Mouse (Mus musculus): Measurements from ENCODE around the gene Pitpnm1. TPM values are rescaled to one million over a fixed set of nuclear protein-coding genes. Genes with fewer than 3 reads are reported as not detected.
A peak's percentile ranks its signal among the peaks of the same experiment; 100 is the strongest.

Gene Pitpnm1
- polyA plus RNA-seq, 1 experiment from 2014 or later = 26.2 TPM

- Histone ChIP-seq H3K4me2 (replicated peaks) (no peak overlapping the region), H3K27ac (no peak overlapping the region), H3K4me1 (no peaks in the 10 kb centered on the region), H3K4me3 (no peak overlapping the region), H3K9ac (no peak overlapping the region), H3K36me3 (no peaks in the 10 kb centered on the region), H3K9me3 (no peaks in the 10 kb centered on the region), H3K27me3 (replicated peaks) (no peaks in the 10 kb centered on the region; the same call in 1 of the 2 replicates)
- no peak for ATAC-seq (ENCODE audit: low FRiP score, low read depth)
- 83% methylated on average over 6 of the region's 6 CpGs for WGBS
Measured at GRCm38 (mm10) chr19:4089128-4089527, 10.7 kb upstream of the Pitpnm1 start.

GRCm38 (mm10) chr19:4090446-4090845 is 9.4 kb upstream of the Pitpnm1 start:
- Histone ChIP-seq H3K4me3 (no peak overlapping the region), H3K36me3 (no peaks in the 10 kb centered on the region), H3K9me3 (no peaks in the 10 kb centered on the region), H3K27ac (no peak overlapping the region), H3K9ac (no peak overlapping the region), H3K27me3 (replicated peaks) (no peaks in the 10 kb centered on the region; the same call in 1 of the 2 replicates), H3K4me2 (replicated peaks) (no peak overlapping the region), H3K4me1 (no peaks in the 10 kb centered on the region)
- WGBS = 91% methylated on average over 3 of the region's 3 CpGs
- ATAC-seq (ENCODE audit: low FRiP score, low read depth) = no peak

GRCm38 (mm10) chr19:4091383-4091782 is 8.4 kb upstream of the Pitpnm1 start:
- H3K4me1 ChIP-seq = no peaks in the 10 kb centered on the region
- no peak overlapping the region for H3K9ac ChIP-seq
- ATAC-seq (ENCODE audit: low FRiP score, low read depth) = no peak
- no peaks in the 10 kb centered on the region for H3K27me3 ChIP-seq (replicated peaks)
- H3K4me3 ChIP-seq = no peak overlapping the region
- H3K9me3 ChIP-seq = no peaks in the 10 kb centered on the region
- no peak overlapping the region for H3K4me2 ChIP-seq (replicated peaks)
- no peak overlapping the region for H3K27ac ChIP-seq
- 72% methylated on average over 2 of the region's 2 CpGs for WGBS
- no peaks in the 10 kb centered on the region for H3K36me3 ChIP-seq

- Histone ChIP-seq H3K4me2 (replicated peaks) (no peak overlapping the region), H3K9ac (no peak overlapping the region), H3K4me1 (peaks cover 3% of the 10 kb centered on the region; the same call in 1 of the 2 replicates), H3K27me3 (replicated peaks) (no peaks in the 10 kb centered on the region), H3K36me3 (no peaks in the 10 kb centered on the region), H3K27ac (no peak overlapping the region), H3K9me3 (no peaks in the 10 kb centered on the region), H3K4me3 (no peak overlapping the region)
- ATAC-seq (ENCODE audit: low FRiP score, low read depth) = no peak
- 87% methylated on average over 3 of the region's 3 CpGs for WGBS
Measured at GRCm38 (mm10) chr19:4092750-4093149, 7.0 kb upstream of the Pitpnm1 start.

- H3K27me3 ChIP-seq (replicated peaks) = no peaks in the 10 kb centered on the region
- H3K4me1 ChIP-seq = peaks cover 13% of the 10 kb centered on the region
- ATAC-seq (ENCODE audit: low FRiP score, low read depth) = no peak
- no peak overlapping the region for H3K9ac ChIP-seq
- H3K9me3 ChIP-seq = no peaks in the 10 kb centered on the region
- H3K4me2 ChIP-seq (replicated peaks) = no peak overlapping the region
- 72% methylated on average over 7 of the region's 7 CpGs for WGBS
- no peaks in the 10 kb centered on the region for H3K36me3 ChIP-seq
- no peak overlapping the region for H3K27ac ChIP-seq
- H3K4me3 ChIP-seq = no peak overlapping the region
Measured at GRCm38 (mm10) chr19:4093772-4094171, 6.0 kb upstream of the Pitpnm1 start.

GRCm38 (mm10) chr19:4094348-4094747 is 5.5 kb upstream of the Pitpnm1 start:
- no peak overlapping the region for H3K4me2 ChIP-seq (replicated peaks)
- H3K36me3 ChIP-seq = no peaks in the 10 kb centered on the region
- 91% methylated on average over 3 of the region's 3 CpGs for WGBS
- H3K9me3 ChIP-seq = no peaks in the 10 kb centered on the region
- no peak for ATAC-seq (ENCODE audit: low FRiP score, low read depth)
- no peak overlapping the region for H3K27ac ChIP-seq
- 0 out of 2 replicates have a peak, but pooled peaks cover 3% of the 10 kb centered on the region for H3K27me3 ChIP-seq (replicated peaks)
- no peak overlapping the region for H3K9ac ChIP-seq
- H3K4me3 ChIP-seq = no peak overlapping the region
- H3K4me1 ChIP-seq = peaks cover 19% of the 10 kb centered on the region

- WGBS = 77% methylated on average over 5 of the region's 5 CpGs
- Histone ChIP-seq H3K4me3 (no peak overlapping the region), H3K27me3 (replicated peaks) (peaks cover 7% of the 10 kb centered on the region), H3K36me3 (no peaks in the 10 kb centered on the region), H3K27ac (no peak overlapping the region), H3K4me2 (replicated peaks) (no peak overlapping the region), H3K9me3 (no peaks in the 10 kb centered on the region), H3K4me1 (peaks cover 23% of the 10 kb centered on the region), H3K9ac (no peak overlapping the region)
- ATAC-seq (ENCODE audit: low FRiP score, low read depth) = no peak
Measured at GRCm38 (mm10) chr19:4094774-4095303, 5.0 kb upstream of the Pitpnm1 start.

- Histone ChIP-seq H3K9me3 (no peaks in the 10 kb centered on the region), H3K27me3 (replicated peaks) (peaks cover 16% of the 10 kb centered on the region), H3K4me3 (no peak overlapping the region), H3K36me3 (no peaks in the 10 kb centered on the region), H3K27ac (no peak overlapping the region), H3K9ac (no peak overlapping the region), H3K4me1 (peaks cover 33% of the 10 kb centered on the region), H3K4me2 (replicated peaks) (no peak overlapping the region)
- ATAC-seq (ENCODE audit: low FRiP score, low read depth) = no peak
- whole genome bisulfite sequencing = 70% methylated on average over 3 of the region's 3 CpGs
Measured at GRCm38 (mm10) chr19:4095802-4096201, 4.0 kb upstream of the Pitpnm1 start.

GRCm38 (mm10) chr19:4096642-4097440 is 3.0 kb upstream of the Pitpnm1 start, which contains the start of gene Cdk2ap2:
TSS of gene Cdk2ap2 (plus strand) at chr19:4097182.
- peak; percentile 91 for ATAC-seq (ENCODE audit: low FRiP score, low read depth)
- peak within 1 kb of the TSS; percentile 59 for H3K4me2 ChIP-seq (replicated peaks)
- H3K27ac ChIP-seq = peak within 1 kb of the TSS; percentile 48; the same call in 1 of the 2 replicates
- peaks cover 24% of the 10 kb centered on the region for H3K27me3 ChIP-seq (replicated peaks)
- H3K4me3 ChIP-seq = peak within 1 kb of the TSS; percentile 46
- H3K36me3 ChIP-seq = no peaks in the 10 kb centered on the region
- H3K9me3 ChIP-seq = no peaks in the 10 kb centered on the region
- H3K9ac ChIP-seq = peak within 1 kb of the TSS; percentile 55
- under 1% methylated on average over 65 of the region's 65 CpGs for WGBS
- H3K4me1 ChIP-seq = peaks cover 42% of the 10 kb centered on the region

GRCm38 (mm10) chr19:4097441-4097825 is 2.4 kb upstream of the Pitpnm1 start:
- peaks cover 42% of the 10 kb centered on the region for H3K4me1 ChIP-seq
- peaks cover 30% of the 10 kb centered on the region for H3K27me3 ChIP-seq (replicated peaks)
- ATAC-seq (ENCODE audit: low FRiP score, low read depth) = no peak
- H3K4me3 ChIP-seq = peak overlapping the region; percentile 46
- H3K27ac ChIP-seq = peak overlapping the region; percentile 37; the same call in 1 of the 2 replicates
- no peaks in the 10 kb centered on the region for H3K9me3 ChIP-seq
- H3K36me3 ChIP-seq = no peaks in the 10 kb centered on the region
- H3K9ac ChIP-seq = peak overlapping the region; percentile 55
- 2% methylated on average over 21 of the region's 21 CpGs for WGBS
- H3K4me2 ChIP-seq (replicated peaks) = peak overlapping the region; percentile 59

GRCm38 (mm10) chr19:4098426-4098825 is 1.4 kb upstream of the Pitpnm1 start:
- peaks cover 42% of the 10 kb centered on the region for H3K4me1 ChIP-seq
- no peaks in the 10 kb centered on the region for H3K9me3 ChIP-seq
- no peak for ATAC-seq (ENCODE audit: low FRiP score, low read depth)
- H3K27ac ChIP-seq = no peak overlapping the region
- WGBS = 94% methylated on average over 13 of the region's 13 CpGs
- H3K4me2 ChIP-seq (replicated peaks) = peak overlapping the region; percentile 59; the same call in 1 of the 2 replicates
- H3K9ac ChIP-seq = no peak overlapping the region
- H3K27me3 ChIP-seq (replicated peaks) = peaks cover 38% of the 10 kb centered on the region
- no peak overlapping the region for H3K4me3 ChIP-seq
- no peaks in the 10 kb centered on the region for H3K36me3 ChIP-seq

GRCm38 (mm10) chr19:4099056-4099455 is 742 bp upstream of the Pitpnm1 start:
- no peak overlapping the region for H3K9ac ChIP-seq
- H3K9me3 ChIP-seq = no peaks in the 10 kb centered on the region
- H3K36me3 ChIP-seq = no peaks in the 10 kb centered on the region
- no peak overlapping the region; the same call in 1 of the 2 replicates for H3K4me3 ChIP-seq
- H3K4me1 ChIP-seq = peaks cover 42% of the 10 kb centered on the region
- H3K27me3 ChIP-seq (replicated peaks) = peaks cover 38% of the 10 kb centered on the region
- no peak for ATAC-seq (ENCODE audit: low FRiP score, low read depth)
- H3K27ac ChIP-seq = no peak overlapping the region
- H3K4me2 ChIP-seq (replicated peaks) = peak overlapping the region; percentile 92
- WGBS = 14% methylated on average over 9 of the region's 9 CpGs

Measured in neural tube, embryonic 12.5 days (tissue).